Mouse (Mus musculus) thymus, adult 18-20 months (tissue): ENCODE results near the gene Smg6.

Source experiments
- DNase-seq, 2 experiments: peaks; one replicate each; pipeline ENCODE4 v3.0.0; 2022; ENCODE audit warnings: mixed read lengths in 2 of 2

Gene Smg6

GRCm38 (mm10) chr11:75049807-75050206, 124.2 kb downstream of the Smg6 start:
- DNase-seq: no peak

- no peak for DNase-seq
Measured at GRCm38 (mm10) chr11:75051239-75051638, 125.6 kb downstream of the Smg6 start.

DNA sequence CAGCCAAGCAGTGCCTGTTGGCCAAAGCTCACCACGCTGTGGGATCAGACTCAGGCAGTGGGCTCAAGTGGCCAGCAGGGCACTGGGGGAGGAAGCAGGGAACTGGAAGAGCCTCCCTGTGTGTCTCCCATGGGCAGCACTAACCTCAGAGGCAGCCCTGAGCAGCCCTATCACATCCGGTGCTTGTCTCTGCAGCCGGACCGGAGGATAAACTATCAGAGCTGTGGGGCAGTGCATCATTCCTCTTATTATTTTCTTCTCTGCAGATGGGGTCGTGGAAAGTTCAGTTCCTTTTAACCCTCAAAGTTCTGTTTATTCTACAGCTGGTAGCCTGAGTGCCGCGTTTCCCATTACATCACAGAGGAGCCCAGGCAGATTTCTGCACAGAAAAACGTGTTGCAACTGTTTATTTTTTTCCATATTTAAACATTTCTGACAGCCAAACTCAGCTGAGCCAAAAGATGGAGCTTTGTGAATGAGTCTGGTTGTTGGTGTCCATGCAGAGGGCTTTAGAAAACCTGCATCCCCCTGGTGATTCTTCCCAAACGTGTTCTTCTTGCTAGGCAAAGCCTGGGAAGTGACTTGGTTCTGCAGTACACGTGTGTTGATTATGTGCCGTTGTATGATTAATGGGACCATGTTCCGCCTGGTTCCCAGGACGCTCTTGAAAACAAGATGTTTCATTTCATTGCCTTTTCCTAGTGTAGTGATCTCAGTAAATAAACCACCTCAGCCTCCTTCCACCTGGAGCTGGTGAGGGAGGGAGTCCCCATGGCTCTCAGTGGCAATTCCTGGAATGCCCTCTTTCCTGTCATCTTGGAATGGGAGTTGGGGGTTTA, 126.3 kb downstream of the Smg6 start:
- DNase-seq: no peak

DNA sequence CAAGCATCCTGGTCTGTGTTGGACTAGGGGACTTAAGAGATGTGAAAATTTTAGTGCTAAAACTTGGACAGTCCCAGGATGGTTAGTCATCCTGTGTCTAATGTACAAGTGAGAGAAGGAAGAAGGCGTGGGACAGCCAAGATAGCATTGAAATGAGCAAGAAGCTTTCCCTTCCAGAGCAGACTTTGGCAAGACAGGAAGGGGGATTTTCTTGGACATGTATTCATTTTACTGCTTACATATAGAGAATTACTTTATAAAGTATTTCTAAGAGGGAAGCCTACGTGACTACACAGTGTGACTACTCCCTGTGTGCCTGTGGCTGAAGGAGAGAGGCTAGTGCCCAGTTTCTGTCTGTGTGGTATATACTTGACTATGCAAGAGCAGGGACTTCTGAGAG, 127.4 kb downstream of the Smg6 start:
- DNase-seq: no peak

- DNase-seq: no peak
Measured at GRCm38 (mm10) chr11:75053722-75054121, 128.1 kb downstream of the Smg6 start.

DNA sequence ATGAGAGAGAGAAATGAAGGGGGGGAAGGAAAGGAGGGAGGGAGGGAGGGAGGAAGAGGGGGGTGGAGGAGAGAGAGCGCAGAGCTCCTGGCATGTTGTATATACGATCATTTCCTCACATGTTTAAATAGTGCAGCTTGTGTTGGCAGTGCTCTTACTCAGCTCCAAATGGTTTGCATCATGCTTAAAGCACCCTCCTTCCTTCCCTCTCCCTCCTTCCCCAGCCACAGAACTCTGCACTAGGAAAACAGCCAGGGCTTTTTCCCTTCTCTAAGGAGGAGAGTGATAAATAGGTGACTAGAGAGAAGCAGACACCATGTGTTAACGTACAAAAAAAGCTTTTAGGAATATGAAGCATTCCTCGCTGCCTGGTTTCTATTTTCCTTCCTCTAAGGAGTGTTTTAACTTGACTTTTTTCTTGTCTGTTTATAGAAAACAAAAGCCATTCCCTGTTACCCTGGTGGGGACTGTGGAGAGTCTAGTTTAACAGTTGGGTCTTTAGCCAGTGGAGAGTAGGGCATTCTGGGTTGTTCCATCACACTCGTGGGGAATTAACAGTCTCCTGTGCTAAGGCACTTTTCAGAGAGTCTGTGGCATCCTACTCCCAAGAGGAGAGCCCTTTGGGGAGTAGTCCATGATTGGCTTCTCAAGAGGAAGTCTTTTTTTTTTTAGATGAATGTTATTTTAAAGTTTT, 128.7 kb downstream of the Smg6 start:
- no peak for DNase-seq

DNA sequence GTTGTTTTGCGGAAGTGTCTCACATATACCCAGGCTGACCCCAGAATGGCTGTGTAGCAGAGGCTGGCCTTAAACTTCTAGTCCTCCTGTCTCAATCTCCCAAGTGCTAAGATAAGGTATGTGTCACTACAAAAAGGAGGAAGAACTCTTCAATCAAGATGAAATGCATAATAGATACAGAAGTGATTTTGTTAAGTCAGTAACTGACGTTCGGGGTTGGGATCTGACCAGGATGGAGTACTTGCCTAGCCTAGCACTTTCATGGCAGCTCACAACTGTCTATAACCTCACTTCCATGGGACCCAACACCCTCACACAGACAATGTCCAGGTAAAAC, 129.2 kb downstream of the Smg6 start:
- no peak for DNase-seq

- no peak for DNase-seq
Measured at GRCm38 (mm10) chr11:75062650-75063049, 137.0 kb downstream of the Smg6 start.

DNA sequence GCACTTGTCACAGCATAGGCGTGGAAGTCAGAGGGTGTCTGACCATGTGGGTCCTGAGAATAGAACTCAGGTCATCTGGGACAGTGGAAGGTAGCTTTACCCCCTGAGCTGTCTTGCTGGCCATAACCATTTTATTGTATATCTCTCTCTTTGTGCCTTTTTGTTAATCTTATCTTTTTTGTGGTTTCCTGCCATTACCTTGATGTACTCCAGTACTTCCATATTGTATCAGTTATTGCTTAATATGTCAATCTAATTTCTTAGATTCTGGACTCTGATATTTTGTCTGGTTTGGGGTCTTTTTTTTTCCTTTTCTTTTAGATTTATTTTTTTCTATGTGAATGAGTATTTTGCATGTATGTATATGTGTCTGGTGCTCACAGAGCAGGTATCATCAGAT, 138.6 kb downstream of the Smg6 start:
- DNase-seq: no peak

DNA sequence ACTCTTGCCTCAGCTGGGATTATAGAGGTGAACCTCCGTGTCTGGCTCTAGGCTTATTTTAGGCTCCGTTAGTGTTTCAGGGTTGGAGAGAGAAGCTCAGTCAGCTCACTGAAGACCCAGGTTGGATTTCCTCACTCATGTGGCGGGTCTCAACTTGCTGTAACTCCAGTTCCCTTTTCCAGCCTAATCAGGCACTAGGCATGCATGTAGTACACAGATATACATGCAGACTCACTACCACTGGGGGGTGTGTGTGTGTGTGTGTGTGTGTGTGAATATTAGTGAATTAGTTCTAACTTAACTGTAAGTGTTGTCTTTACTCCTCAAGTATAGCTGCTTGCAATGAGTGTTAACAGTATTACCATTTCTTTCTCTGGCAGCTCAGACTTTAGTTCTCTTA, 145.7 kb downstream of the Smg6 start:
- DNase-seq: no peak

- no peak for DNase-seq
Measured at GRCm38 (mm10) chr11:75072932-75073625, 147.5 kb downstream of the Smg6 start.

- DNase-seq: no peak
Measured at GRCm38 (mm10) chr11:75073696-75074095, 148.1 kb downstream of the Smg6 start.

DNA sequence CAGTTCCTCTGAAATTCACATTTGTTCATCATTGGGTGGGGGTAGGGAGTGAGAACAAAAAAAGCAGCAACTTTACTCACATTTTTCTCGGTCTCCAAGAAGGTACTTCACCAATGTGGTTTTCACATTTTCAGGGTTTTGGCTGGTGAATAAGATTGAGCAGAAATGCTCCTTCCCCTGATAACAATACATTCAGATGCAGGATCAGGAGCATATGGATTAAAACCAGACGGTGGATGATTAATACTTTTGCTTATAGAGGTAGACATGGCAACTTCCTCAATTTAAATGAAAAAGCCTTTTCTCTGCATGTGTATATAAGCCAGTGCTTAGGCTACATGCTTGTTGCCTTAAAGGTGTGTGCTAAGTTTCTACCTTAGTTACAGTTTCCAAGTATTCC, 148.9 kb downstream of the Smg6 start:
- DNase-seq: no peak

- DNase-seq: no peak
Measured at GRCm38 (mm10) chr11:75078616-75079015, 153.0 kb downstream of the Smg6 start.

DNA sequence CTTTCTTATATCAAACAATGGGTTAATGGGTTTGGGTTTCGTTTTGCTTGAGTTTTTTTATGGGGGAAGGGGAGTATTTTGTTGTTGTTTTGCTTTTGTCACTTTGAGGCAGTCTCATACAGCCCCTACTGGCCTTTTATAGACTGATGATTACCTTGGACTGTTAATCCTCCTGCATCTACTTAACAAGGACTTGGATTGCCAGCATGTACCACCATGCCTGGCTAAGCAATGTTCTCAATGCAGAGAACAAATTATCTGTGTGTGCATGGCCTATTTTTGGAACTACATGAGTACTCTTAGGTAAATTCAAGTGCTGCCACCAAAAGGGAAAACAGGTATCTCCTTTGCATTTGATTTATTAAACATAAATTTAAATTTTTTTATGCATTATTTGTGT, 157.4 kb downstream of the Smg6 start:
- no peak for DNase-seq

DNA sequence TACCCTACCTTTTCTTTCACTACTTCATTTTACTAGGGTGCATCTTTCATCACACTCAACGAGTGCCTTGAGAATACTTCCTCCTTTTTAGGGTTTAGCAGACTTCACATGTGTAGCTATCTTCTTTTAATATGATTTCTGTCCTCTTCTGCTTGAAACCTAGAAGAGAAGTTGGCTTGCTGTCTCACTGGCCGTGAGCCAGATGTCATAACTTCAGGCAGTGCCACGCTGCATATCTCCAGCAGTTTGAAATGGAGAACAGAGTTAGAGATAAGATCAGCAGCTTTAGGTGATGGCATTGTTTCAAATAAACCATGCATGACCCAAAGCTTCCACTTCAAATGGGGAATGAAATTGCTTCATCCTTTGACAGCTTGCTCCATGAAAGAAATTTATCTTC, 166.5 kb downstream of the Smg6 start:
- no peak for DNase-seq

DNA sequence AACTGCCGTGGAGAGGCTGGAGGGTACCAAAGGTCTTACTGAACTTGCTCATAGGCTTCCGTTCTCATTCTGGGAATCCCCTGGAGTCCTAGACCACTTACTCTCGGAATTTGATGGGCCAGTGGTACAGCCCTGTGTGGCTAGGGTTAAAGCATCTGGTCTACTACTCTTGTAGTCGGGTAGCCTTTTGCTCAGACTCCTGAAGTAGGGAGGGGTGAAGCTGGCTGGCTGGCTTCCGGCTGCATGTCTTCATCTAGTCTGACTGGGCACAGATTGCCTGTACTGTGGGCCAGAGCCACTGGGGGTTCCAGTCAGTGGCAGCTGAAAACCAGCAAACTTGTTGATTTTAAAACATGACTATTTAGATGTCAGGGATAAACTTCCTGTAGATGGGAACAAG, 167.0 kb downstream of the Smg6 start:
- no peak for DNase-seq

GRCm38 (mm10) chr11:75094759-75095158, 169.1 kb downstream of the Smg6 start:
- no peak for DNase-seq

DNA sequence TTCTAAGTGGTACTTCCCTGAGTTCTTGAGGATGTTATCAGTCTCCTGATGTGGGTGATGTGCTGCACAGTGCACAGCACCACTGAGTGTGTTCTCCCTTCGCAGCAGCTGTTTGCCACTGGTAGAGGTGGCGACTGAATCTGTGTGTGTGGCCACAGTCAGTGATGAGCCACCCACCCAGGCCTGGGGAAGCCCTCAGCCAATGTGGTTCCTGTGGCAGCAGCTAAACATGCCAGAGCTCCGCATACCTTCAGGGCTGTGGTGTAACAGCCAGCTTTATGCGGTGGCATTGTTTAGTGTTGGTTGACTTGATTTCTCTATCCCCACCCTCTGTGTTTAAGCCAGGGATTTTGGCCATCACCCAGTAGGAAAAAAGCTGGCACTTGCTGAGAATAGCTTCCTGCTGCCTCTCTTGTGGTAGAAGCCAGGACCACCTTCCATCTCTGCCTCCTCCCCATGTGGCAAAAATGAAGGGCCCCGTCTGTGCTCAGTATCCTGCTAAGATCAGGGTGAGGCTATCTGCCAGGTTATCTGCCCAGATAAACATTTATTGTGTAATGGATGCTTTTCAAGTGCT, 177.2 kb downstream of the Smg6 start:
- DNase-seq: no peak

GRCm38 (mm10) chr11:75106614-75107013, 181.0 kb downstream of the Smg6 start:
- no peak for DNase-seq

GRCm38 (mm10) chr11:75108909-75109308, 183.3 kb downstream of the Smg6 start:
- DNase-seq: no peak

GRCm38 (mm10) chr11:75116379-75116778, 190.8 kb downstream of the Smg6 start:
- no peak for DNase-seq

- DNase-seq: no peak
Measured at GRCm38 (mm10) chr11:75118141-75118540, 192.5 kb downstream of the Smg6 start.

- DNase-seq: no peak
Measured at GRCm38 (mm10) chr11:75119298-75119697, 193.7 kb downstream of the Smg6 start.
